Mouse (Mus musculus) kidney, postnatal 0 days (tissue): ENCODE measurements around the gene Myo1d. TPM values are rescaled to one million over a fixed set of nuclear protein-coding genes. Genes with fewer than 3 reads are reported as not detected.

Experiments
- ATAC-seq: fragments of 200-750 bp; cut with Nextera tagmentation; replicated peaks from 2 replicates; pipeline ENCODE4 v1.8.0; 2017; ENCODE audit warnings: low read depth, moderate number of reproducible peaks, moderate TSS enrichment, moderate library complexity; ENCODE audit not compliant: low FRiP score
- DNase-seq: peaks from one replicate; pipeline ENCODE4 v3.0.0-alpha.2; 2016; ENCODE audit warnings: low spot score
- H3K27ac ChIP-seq: fragments of 300-500 bp; sonication (generic); 2 replicates; pipeline ENCODE4 v1.5.1; 2014; ENCODE audit warnings: mild to moderate bottlenecking
- H3K27me3 ChIP-seq: fragments of 300-500 bp; sonication (generic); 2 replicates; pipeline ENCODE4 v1.6.1; 2014; ENCODE audit warnings: low read length, mixed read lengths; ENCODE audit not compliant: insufficient read depth
- H3K36me3 ChIP-seq: fragments of 300-500 bp; sonication (generic); 2 replicates; pipeline ENCODE4 v1.6.1; 2014; ENCODE audit warnings: low read length, mixed read lengths; ENCODE audit not compliant: insufficient read depth
- H3K4me1 ChIP-seq: fragments of 300-500 bp; sonication (generic); replicated peaks from 2 replicates; pipeline ENCODE4 v1.6.1; 2014; ENCODE audit warnings: antibody characterized with exemption, low read length, mixed read lengths; ENCODE audit not compliant: insufficient read depth
- H3K4me2 ChIP-seq: fragments of 300-500 bp; sonication (generic); 2 replicates; pipeline ENCODE4 v1.6.1; 2014; ENCODE audit warnings: mild to moderate bottlenecking, low read length, moderate library complexity, mixed read lengths
- H3K4me3 ChIP-seq: fragments of 300-500 bp; sonication (generic); replicated peaks from 2 replicates; pipeline ENCODE4 v1.5.1; 2014; ENCODE audit warnings: low read depth, low read length
- H3K9ac ChIP-seq: fragments of 300-500 bp; sonication (generic); 2 replicates; pipeline ENCODE4 v1.6.1; 2014; ENCODE audit warnings: low read depth, low read length
- H3K9me3 ChIP-seq: fragments of 300-500 bp; sonication (generic); replicated peaks from 2 replicates; pipeline ENCODE4 v1.6.1; 2016; ENCODE audit warnings: low read length, inconsistent platforms, mixed read lengths
- CTCF ChIP-seq: IDR thresholded peaks from 2 replicates; pipeline ENCODE4 v1.5.1; 2016; ENCODE audit warnings: antibody characterized with exemption, low read depth, mild to moderate bottlenecking, moderate library complexity
- WGBS: fragments of 180-500 bp; shearing (Covaris S2); extraction: QIAGEN DNeasy Blood & Tissue Kit; methylation state at CpG from one replicate; pipeline ENCODE4 v1.1.7; 2014; 5-methylcytosine and 5-hydroxymethylcytosine counted together
- polyA plus RNA-seq: library from polyadenylated mRNA; unstranded; fragments of >200 nt; fragmentation: Nextera tagmentation; extraction: Ambion mirVana; gene quantifications from 2 replicates; pipeline ENCODE4 v1.2.1, GENCODE M21; 2015

The Myo1d gene
- polyA plus RNA-seq, 1 experiment from 2014 or later = 15.7 TPM

GRCm38 (mm10) chr11:80555416-80555815, 224.4 kb downstream of the Myo1d start:
- DNase-seq (no peak), ATAC-seq (no peak)
- no peaks in the 10 kb centered on the region for H3K36me3 ChIP-seq
- H3K4me2 ChIP-seq = no peak overlapping the region
- no peaks in the 10 kb centered on the region for H3K9me3 ChIP-seq
- H3K27ac ChIP-seq = no peak overlapping the region
- no peaks in the 10 kb centered on the region for H3K27me3 ChIP-seq
- 97% methylated on average over 5 of the region's 5 CpGs for WGBS
- H3K4me1 ChIP-seq = no peaks in the 10 kb centered on the region
- TF ChIP-seq CTCF = no peak
- no peak overlapping the region for H3K4me3 ChIP-seq
- H3K9ac ChIP-seq = no peak overlapping the region

GRCm38 (mm10) chr11:80553046-80553445, 226.8 kb downstream of the Myo1d start:
- no peaks in the 10 kb centered on the region for H3K4me1 ChIP-seq
- no peak for ATAC-seq

GRCm38 (mm10) chr11:80551634-80552033, 228.2 kb downstream of the Myo1d start:
- Histone ChIP-seq H3K9me3 (no peaks in the 10 kb centered on the region), H3K36me3 (no peaks in the 10 kb centered on the region), H3K9ac (no peak overlapping the region), H3K4me2 (no peak overlapping the region), H3K27me3 (no peaks in the 10 kb centered on the region), H3K4me1 (no peaks in the 10 kb centered on the region), H3K4me3 (no peak overlapping the region), H3K27ac (no peak overlapping the region)
- no peak for ATAC-seq
- no peak for DNase-seq
- no peak for TF ChIP-seq CTCF
- 56% methylated on average over 3 of the region's 3 CpGs for WGBS

More at GRCm38 (mm10) chr11:80553046-80553445, 226.8 kb downstream of the Myo1d start:
- TF ChIP-seq CTCF = no peak
- H3K4me3 ChIP-seq = no peak overlapping the region
- H3K36me3 ChIP-seq = no peaks in the 10 kb centered on the region
- 73% methylated on average over 11 of the region's 11 CpGs for WGBS
- no peak overlapping the region for H3K27ac ChIP-seq
- H3K4me2 ChIP-seq = no peak overlapping the region
- DNase-seq = no peak
- no peaks in the 10 kb centered on the region for H3K27me3 ChIP-seq
- H3K9me3 ChIP-seq = no peaks in the 10 kb centered on the region
- no peak overlapping the region for H3K9ac ChIP-seq

- Histone ChIP-seq H3K27me3 (no peaks in the 10 kb centered on the region), H3K36me3 (no peaks in the 10 kb centered on the region), H3K4me3 (no peak overlapping the region), H3K27ac (no peak overlapping the region), H3K4me1 (no peaks in the 10 kb centered on the region), H3K9me3 (no peaks in the 10 kb centered on the region), H3K4me2 (no peak overlapping the region), H3K9ac (no peak overlapping the region)
- 78% methylated on average over 10 of the region's 10 CpGs for WGBS
- TF ChIP-seq CTCF = no peak
- DNase-seq (no peak), ATAC-seq (no peak)
These were observed 229.6 kb downstream of the Myo1d start for GRCm38 (mm10) chr11:80550264-80550663.

GRCm38 (mm10) chr11:80549854-80550253, 230.0 kb downstream of the Myo1d start:
- DNase-seq = no peak
- no peak for ATAC-seq

GRCm38 (mm10) chr11:80546233-80546632, 233.6 kb downstream of the Myo1d start:
- Histone ChIP-seq H3K4me3 (no peak overlapping the region), H3K4me1 (no peaks in the 10 kb centered on the region), H3K9me3 (no peaks in the 10 kb centered on the region), H3K27me3 (no peaks in the 10 kb centered on the region), H3K9ac (no peak overlapping the region), H3K36me3 (no peaks in the 10 kb centered on the region), H3K4me2 (no peak overlapping the region), H3K27ac (no peak overlapping the region)
- DNase-seq (no peak), ATAC-seq (no peak)
- 64% methylated on average over 2 of the region's 2 CpGs for WGBS
- no peak for TF ChIP-seq CTCF

More at GRCm38 (mm10) chr11:80549854-80550253, 230.0 kb downstream of the Myo1d start:
- Histone ChIP-seq H3K27me3 (no peaks in the 10 kb centered on the region), H3K4me1 (no peaks in the 10 kb centered on the region), H3K9me3 (no peaks in the 10 kb centered on the region), H3K36me3 (no peaks in the 10 kb centered on the region), H3K27ac (no peak overlapping the region), H3K9ac (no peak overlapping the region), H3K4me2 (no peak overlapping the region), H3K4me3 (no peak overlapping the region)
- 60% methylated on average over 6 of the region's 6 CpGs for WGBS
- TF ChIP-seq CTCF = no peak

- no peak for ATAC-seq
- TF ChIP-seq CTCF = no peak
- no peak overlapping the region for H3K4me2 ChIP-seq
- no peaks in the 10 kb centered on the region for H3K27me3 ChIP-seq
- H3K9ac ChIP-seq = no peak overlapping the region
- H3K36me3 ChIP-seq = no peaks in the 10 kb centered on the region
- no peaks in the 10 kb centered on the region for H3K4me1 ChIP-seq
- no peak overlapping the region for H3K27ac ChIP-seq
- H3K4me3 ChIP-seq = no peak overlapping the region
- DNase-seq = no peak
- no peaks in the 10 kb centered on the region for H3K9me3 ChIP-seq
- 69% methylated on average over 4 of the region's 4 CpGs for WGBS
These were observed 240.8 kb downstream of the Myo1d start for GRCm38 (mm10) chr11:80539056-80539455.
